Mouse (Mus musculus): ENCODE data around the gene Notum.

The Notum gene

DNA sequence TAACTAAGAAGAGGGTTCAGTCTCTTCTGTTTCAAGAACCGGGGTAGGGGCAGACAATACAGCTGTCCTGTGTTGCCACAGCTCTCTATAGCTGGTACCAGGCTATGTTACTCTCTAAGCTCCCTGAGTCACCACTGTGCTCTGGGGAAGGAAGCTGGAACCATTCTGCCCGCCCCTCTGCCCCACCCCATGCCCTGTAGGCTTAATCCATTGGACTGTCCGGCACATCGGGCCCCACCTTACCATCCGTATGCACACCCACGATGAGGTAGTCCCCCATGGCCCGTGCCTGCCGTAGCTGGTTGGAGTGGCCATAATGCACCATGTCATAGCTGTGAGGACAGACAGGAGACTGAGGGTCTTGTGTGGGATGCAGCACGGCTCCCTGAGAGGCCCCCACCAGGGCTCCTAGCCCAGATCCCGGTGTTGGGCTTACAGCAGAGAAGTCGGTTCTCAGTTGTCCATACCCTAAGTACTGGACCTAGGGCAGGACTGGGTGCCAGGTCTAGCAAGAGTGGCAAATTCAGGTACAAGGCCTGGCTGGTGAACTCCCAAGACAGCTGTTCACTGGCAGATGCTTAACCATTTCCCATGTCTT lies 45.3 kb downstream of the Notum start:
- DNase-seq: no peak

DNA sequence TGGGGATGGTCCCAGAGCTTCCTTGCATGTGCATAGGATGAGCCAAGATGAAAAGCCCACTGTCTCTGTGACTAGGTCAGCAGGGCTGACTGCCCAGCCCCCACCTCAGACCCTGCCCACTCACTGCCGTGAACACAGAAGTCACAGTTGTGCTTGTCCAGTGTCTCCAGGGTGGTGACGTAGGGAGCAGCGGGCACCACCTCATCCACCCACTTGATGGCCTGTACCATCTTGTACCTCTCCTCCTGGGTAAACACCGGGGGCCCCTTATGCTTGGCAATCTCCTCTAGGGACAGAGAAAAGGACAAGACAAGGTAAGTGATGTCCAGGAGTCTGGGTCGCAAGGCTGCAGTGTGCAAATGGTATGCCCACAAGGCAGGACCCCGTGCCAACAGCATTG lies 45.8 kb downstream of the Notum start:
- DNase-seq: no peak

DNA sequence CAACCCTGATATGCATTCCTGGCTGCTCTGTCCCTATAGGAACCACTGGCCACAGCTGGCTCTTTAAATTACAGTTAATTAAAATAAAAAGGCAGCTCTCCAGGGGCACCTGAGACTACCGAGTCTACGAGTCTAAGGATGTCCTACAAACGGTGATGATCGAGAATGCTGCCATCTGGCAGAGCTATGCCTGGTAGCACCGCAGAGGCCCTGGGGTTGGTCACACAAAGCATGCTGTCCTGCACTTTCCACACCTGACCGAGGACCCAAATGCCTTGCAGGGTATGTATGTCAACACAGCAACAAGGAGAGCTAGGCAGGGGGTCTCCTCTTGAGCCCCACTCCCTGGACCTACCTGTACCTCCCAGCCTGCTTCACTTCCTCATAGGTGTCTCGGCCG lies 47.0 kb downstream of the Notum start:
- DNase-seq: peak in 1 of 2 experiments; percentile 39

DNA sequence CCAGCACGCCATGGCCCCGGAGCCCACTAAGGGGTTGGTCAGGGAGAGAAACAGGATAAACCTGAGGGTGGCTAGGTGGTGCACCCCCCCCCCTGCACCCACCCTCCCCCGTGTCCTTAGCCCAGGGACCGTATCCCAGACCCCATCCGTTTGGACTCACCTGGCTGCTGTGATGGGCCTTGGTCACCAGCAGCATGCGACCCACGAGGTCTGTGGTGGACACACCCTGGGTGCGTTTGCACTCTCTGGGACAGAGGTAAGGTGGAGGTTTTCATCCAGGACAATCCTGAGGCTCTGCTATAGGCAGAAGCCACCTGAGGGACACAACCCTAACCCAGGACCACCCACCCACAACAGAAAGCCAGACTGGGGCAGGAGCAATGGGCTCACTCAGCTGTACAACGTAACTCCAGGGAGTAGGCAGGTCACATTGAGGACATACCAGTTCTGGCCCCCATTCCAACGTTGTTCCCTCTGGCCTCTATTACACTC lies 47.4 kb downstream of the Notum start:
- DNase-seq: peak in 1 of 2 experiments; percentile 26

DNA sequence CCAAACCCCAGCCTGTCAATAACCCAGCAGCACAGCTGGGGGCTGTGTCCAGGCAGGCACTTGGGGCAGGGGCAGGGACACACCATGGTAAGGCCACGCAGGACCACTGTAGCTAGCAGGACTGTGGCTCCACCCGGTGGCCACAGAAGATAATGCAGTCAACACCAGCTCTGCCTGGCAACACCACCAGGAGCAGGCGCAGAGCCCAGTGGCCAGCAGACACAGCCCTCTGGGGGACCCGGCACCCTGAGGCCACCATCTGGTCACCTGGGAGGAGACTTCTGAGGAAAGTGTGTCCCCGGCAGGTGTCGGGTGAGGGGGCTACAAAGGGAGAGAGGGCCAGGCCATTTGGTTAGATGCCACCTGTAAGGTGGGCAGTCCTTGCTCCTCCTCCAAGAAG lies 48.2 kb downstream of the Notum start:
- peak; percentile 96 to 97 for DNase-seq

DNA sequence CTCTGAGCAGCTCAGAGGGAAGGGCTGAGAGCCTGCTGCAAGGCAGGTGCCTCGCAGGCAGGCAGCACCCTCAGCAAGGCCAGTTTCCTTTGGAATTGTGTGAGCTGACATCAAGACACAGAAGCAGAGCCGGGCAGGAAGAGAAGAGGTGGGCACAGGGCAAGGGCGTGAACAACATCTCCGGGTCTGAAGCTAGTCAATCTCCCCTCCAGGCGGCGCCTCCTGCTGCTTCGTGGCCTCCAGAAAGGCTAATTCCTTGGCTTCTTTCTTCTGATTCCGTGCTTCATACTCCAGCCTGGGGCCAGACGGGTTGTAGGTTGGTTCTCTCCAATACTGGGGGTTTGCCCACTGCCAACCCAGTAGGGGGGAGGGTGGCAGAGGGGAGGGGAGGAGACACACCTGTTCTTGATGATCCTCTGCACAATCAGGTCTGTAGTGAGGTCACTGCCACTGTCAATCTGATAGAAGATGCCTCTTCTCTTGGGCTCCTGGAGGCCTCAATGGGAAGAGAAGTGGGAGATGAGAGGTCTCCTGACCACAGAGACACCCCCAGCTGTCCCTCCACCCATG lies 50.4 kb downstream of the Notum start:
- DNase-seq: no peak

DNA sequence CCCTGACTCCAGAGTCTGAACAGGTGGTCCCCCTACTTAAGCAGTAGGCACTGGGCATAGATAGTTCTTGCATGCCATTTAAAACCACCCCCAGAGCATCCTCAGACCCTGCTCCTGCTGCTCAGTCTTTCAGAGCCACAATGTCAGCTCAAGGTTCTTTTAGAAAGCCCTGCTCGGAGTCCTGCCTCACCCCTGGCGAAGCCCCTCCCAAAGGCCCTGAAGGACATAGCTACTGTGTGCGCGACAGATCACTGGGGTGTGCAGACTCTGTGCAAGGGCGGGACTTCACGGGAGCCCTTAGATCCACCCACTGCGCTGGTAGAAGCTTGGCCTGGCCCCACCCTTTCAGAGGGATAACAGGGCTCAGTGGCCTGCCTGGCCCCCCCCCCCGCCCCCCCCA lies 51.7 kb downstream of the Notum start:
- no peak for DNase-seq

DNA sequence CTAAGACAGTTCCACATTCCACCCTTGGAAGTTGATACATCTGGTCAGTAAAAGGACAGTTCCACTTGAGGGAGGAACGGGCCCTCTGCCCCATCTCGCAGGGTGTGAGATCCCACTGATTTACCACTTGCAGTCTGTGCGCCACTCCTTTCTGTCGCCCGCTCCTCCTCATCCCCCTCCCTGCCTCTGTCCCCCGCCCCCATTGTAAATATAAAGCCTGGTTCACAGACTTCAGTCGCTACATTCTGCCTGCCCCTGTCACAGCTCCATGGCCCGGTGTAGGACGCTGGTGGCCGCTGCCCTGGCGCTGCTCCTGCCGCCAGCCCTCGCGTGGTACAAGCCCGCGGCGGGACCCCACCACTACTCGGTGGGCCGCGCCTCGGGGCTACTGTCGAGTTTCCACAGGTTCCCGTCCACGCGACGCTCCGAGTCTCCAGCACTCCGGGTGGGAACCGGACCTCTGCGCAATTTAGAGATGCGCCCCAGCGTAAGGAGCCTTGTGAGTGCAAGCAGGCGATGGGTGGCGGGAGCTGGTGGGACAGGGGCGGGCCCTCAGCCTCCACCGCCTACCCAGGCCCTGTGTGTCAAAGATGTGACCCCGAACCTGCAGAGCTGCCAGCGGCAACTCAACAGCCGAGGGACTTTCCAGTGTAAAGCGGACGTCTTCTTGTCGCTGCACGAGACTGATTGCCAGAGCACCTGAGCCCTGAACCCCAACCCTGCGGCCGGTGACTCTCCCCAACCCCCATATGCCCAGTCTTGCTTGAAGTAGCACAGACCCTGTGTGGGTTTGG lies 52.5 kb downstream of the Notum start, which contains the start of gene Npb:
Gene Npb, plus strand, starts transcription at position 237 of the 794 bp plus-strand sequence.
- peak in 1 of 2 experiments; percentile 32 for DNase-seq

DNA sequence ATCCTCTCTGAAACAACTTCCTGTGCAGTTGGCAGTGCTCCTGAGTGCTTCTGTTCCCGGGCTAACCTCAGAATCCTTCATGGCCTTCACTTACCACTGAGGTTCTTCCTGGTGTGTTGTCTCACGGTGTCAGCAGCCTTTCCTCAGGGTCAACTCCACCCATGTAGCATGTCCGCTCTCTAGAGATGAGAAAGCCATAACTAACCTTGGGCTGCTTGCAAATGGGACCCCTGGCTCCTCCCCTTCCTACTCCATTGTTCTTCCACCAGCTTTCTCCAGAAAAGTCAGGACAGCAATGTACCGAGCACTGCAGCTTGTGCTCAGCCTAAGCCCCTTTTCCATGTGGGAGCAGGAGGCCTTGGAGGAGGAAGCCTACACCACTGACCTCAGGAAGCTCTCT lies 54.2 kb downstream of the Notum start:
- no peak for DNase-seq

DNA sequence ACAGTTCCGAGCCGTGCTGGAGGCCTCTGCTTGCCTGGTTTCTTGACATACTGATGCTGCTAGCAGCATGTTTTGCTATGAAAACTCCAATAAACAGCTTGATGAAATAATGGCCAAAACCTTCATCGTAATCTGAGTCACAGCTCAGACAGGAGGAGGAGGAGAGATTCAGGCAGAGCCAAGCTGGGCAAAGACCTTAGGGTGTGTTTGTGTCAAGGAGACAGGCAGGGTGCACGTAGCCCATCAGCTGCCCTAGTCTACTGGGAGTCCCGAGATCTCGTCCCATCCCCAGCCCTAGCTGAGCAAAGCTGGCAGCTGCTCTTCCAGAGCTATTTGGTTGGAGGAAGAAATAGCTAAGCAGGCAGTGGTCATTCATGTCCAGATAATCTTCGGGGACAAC lies 55.3 kb downstream of the Notum start:
- no peak for DNase-seq

All from cerebellum, postnatal 14 days (tissue).